Mouse (Mus musculus): ENCODE measurements at regions not wholly inside any gene's neighbourhood (a gene's known extent, or its start where the extent isn't known, plus 50 kb on each side); places are given as distances from the start of the nearest gene placed in this dataset.

GRCm38 (mm10) chr15:56107719-56108118 lies 1369.7 kb downstream of the Slc22a22 start:
- Histone ChIP-seq H3K36me3 (replicated peaks) (no peaks in the 10 kb centered on the region), H3K27me3 (replicated peaks; ENCODE audit: low read depth, poor library complexity, severe bottlenecking) (no peaks in the 10 kb centered on the region), H3K27ac (replicated peaks) (no peak overlapping the region), H3K9me3 (no peaks in the 10 kb centered on the region), H3K4me1 (no peaks in the 10 kb centered on the region), H3K4me3 (no peak overlapping the region)
- 76% methylated on average over 4 of the region's 4 CpGs for WGBS
- no peak for DNase-seq (ENCODE audit: low spot score)

GRCm38 (mm10) chr15:56100133-56100735 lies 1377.2 kb downstream of the Slc22a22 start:
- no peak overlapping the region for H3K4me3 ChIP-seq

GRCm38 (mm10) chr15:56077838-56078567 lies 1399.4 kb downstream of the Slc22a22 start:
- Histone ChIP-seq H3K36me3 (replicated peaks) (no peaks in the 10 kb centered on the region), H3K4me1 (peaks cover 18% of the 10 kb centered on the region), H3K9me3 (no peaks in the 10 kb centered on the region), H3K27ac (replicated peaks) (peak overlapping the region; percentile 80), H3K4me3 (no peak overlapping the region), H3K27me3 (replicated peaks; ENCODE audit: low read depth, poor library complexity, severe bottlenecking) (no peaks in the 10 kb centered on the region)
- peak; percentile 60 for DNase-seq (ENCODE audit: low spot score)
- WGBS = 60% methylated on average over 11 of the region's 11 CpGs

More at GRCm38 (mm10) chr15:56100133-56100735, 1377.2 kb downstream of the Slc22a22 start:
- WGBS = 91% methylated on average over 3 of the region's 3 CpGs
- Histone ChIP-seq H3K9me3 (no peaks in the 10 kb centered on the region), H3K27ac (replicated peaks) (no peak overlapping the region), H3K36me3 (replicated peaks) (no peaks in the 10 kb centered on the region), H3K27me3 (replicated peaks; ENCODE audit: low read depth, poor library complexity, severe bottlenecking) (no peaks in the 10 kb centered on the region), H3K4me1 (no peaks in the 10 kb centered on the region)
- no peak for DNase-seq (ENCODE audit: low spot score)

GRCm38 (mm10) chr15:56077081-56077480 lies 1400.3 kb downstream of the Slc22a22 start:
- WGBS = 43% methylated on average over 1 of the region's 1 CpGs
- peak overlapping the region; percentile 80 for H3K27ac ChIP-seq (replicated peaks)

DNA sequence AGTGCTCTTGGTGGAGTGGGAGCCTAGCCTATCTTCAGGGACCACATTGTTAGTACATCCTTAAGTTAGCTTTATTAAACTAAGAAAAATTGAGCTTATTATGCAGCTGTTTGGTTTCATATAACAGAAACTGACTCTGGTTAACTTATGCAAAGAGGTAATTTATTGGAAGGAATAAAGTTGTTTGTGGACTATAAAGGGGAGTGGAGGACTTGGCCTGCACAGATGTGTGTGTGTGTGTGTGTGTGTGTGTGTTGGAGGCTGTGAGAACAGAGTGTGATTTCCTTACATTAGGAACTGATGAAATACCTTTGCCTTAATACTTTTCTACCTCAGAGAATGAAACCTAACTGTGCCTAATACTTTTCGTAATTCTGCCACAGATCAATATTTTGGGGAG lies 1400.7 kb downstream of the Slc22a22 start:
- peaks cover 18% of the 10 kb centered on the region for H3K4me1 ChIP-seq
- H3K4me3 ChIP-seq = no peak overlapping the region
- 0 out of 2 replicates have a peak overlapping the region, but pooled peaks have one; percentile 80 for H3K27ac ChIP-seq (replicated peaks)
- DNase-seq (ENCODE audit: low spot score) = no peak
- 89% methylated on average over 1 of the region's 1 CpGs for WGBS
- no peaks in the 10 kb centered on the region; the same call in 1 of the 2 replicates for H3K9me3 ChIP-seq
- H3K36me3 ChIP-seq (replicated peaks) = no peaks in the 10 kb centered on the region
- no peaks in the 10 kb centered on the region for H3K27me3 ChIP-seq (replicated peaks; ENCODE audit: low read depth, poor library complexity, severe bottlenecking)

More at GRCm38 (mm10) chr15:56077081-56077480, 1400.3 kb downstream of the Slc22a22 start:
- no peak overlapping the region for H3K4me3 ChIP-seq
- H3K27me3 ChIP-seq (replicated peaks; ENCODE audit: low read depth, poor library complexity, severe bottlenecking) = no peaks in the 10 kb centered on the region
- peaks cover 18% of the 10 kb centered on the region for H3K4me1 ChIP-seq
- no peaks in the 10 kb centered on the region for H3K36me3 ChIP-seq (replicated peaks)
- no peaks in the 10 kb centered on the region; the same call in 1 of the 2 replicates for H3K9me3 ChIP-seq
- DNase-seq (ENCODE audit: low spot score) = peak; percentile 12

DNA sequence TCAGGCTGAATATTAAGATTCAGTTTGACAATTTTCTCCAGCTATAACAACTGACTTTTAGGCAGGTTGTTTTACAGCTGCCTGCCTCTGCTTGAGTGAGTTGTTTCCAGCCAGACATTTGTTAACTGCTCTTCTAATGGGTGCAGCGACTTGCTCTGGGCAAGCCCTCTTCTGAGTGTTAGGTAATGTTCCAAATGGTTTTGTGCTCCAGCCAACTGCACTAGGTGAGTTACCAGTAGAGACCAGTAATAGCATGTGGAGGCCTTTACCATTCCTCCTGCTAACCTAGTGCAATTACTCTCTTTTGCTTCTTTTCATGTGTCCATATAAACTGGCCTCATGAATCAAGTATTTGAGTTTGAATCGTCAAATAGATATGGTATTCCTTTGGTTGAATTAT lies 1407.9 kb downstream of the Slc22a22 start:
- H3K4me1 ChIP-seq = peaks cover 15% of the 10 kb centered on the region
- WGBS = 87% methylated on average over 2 of the region's 2 CpGs
- no peak overlapping the region for H3K27ac ChIP-seq (replicated peaks)
- no peak for DNase-seq (ENCODE audit: low spot score)
- H3K27me3 ChIP-seq (replicated peaks; ENCODE audit: low read depth, poor library complexity, severe bottlenecking) = no peaks in the 10 kb centered on the region
- H3K36me3 ChIP-seq (replicated peaks) = no peaks in the 10 kb centered on the region
- no peak overlapping the region for H3K4me3 ChIP-seq
- no peaks in the 10 kb centered on the region; the same call in 1 of the 2 replicates for H3K9me3 ChIP-seq

GRCm38 (mm10) chr15:56067214-56067613 lies 1410.2 kb downstream of the Slc22a22 start:
- H3K4me3 ChIP-seq = no peak overlapping the region
- H3K27ac ChIP-seq (replicated peaks) = no peak overlapping the region
- no peaks in the 10 kb centered on the region for H3K36me3 ChIP-seq (replicated peaks)
- peaks cover 15% of the 10 kb centered on the region for H3K4me1 ChIP-seq
- no peaks in the 10 kb centered on the region for H3K27me3 ChIP-seq (replicated peaks; ENCODE audit: low read depth, poor library complexity, severe bottlenecking)
- no peak for DNase-seq (ENCODE audit: low spot score)
- 73% methylated on average over 3 of the region's 3 CpGs for WGBS
- no peaks in the 10 kb centered on the region for H3K9me3 ChIP-seq

DNA sequence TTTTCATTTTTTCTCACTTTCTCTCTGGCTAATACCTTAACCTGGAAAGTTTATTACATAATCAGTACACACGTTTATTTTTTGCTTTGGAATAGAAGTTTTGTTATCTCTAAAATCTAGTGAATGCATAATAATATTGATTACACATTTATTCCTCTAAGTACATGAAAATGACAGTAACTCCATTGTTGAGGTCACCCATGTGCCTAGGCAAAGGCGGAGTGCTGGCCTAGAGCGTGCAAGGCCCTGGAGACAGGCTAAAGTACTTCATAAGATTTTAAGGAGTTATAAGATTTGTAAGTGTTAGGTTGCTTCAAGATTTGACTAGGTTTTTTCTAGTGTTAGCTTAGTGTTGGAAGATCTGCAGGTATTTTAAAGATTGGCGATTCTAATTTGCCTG lies 1410.9 kb downstream of the Slc22a22 start:
- Histone ChIP-seq H3K9me3 (no peaks in the 10 kb centered on the region), H3K4me1 (peaks cover 15% of the 10 kb centered on the region), H3K36me3 (replicated peaks) (no peaks in the 10 kb centered on the region), H3K4me3 (no peak overlapping the region), H3K27me3 (replicated peaks; ENCODE audit: low read depth, poor library complexity, severe bottlenecking) (no peaks in the 10 kb centered on the region), H3K27ac (replicated peaks) (no peak overlapping the region)
- WGBS = 70% methylated on average over 4 of the region's 4 CpGs
- DNase-seq (ENCODE audit: low spot score) = no peak

DNA sequence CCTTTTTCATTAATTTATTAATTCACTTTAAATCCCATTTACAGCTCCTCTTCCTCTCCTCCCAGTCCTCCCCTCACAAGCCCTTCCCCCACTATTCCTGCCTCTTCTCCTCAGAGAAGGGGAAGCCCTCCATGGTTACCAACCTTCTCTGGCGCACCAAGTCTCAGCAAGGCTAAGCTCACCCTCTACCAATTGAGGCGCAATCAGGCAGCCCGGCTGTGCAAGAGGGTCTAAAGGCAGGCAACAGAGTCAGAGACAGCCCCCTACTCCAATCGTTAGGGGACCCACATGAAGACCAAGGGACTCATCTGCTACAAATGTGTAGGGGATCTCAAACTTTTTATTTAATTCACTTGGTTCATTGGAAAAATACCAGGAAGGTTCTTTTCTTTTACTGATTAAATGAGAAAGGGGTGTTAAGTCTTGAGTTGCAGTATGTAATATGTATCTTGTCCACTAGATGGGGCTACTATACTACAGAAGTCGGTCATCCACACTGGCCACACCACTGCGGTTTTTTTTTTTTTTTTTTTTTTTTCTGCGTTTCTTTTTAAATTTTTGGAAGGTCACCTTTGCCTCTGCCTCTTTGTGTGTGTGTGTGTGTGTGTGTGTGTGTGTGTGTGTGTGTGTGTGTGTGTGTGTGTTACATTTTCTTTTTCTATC lies 1411.4 kb downstream of the Slc22a22 start:
- no peak for DNase-seq (ENCODE audit: low spot score)
- Histone ChIP-seq H3K9me3 (no peaks in the 10 kb centered on the region), H3K4me3 (no peak overlapping the region), H3K4me1 (peaks cover 15% of the 10 kb centered on the region), H3K27ac (replicated peaks) (no peak overlapping the region), H3K36me3 (replicated peaks) (no peaks in the 10 kb centered on the region), H3K27me3 (replicated peaks; ENCODE audit: low read depth, poor library complexity, severe bottlenecking) (no peaks in the 10 kb centered on the region)
- 37% methylated on average over 7 of the region's 7 CpGs for WGBS

GRCm38 (mm10) chr15:56062576-56062975 lies 1414.8 kb downstream of the Slc22a22 start:
- Histone ChIP-seq H3K9me3 (no peaks in the 10 kb centered on the region), H3K27ac (replicated peaks) (no peak overlapping the region), H3K4me1 (peaks cover 11% of the 10 kb centered on the region), H3K4me3 (no peak overlapping the region), H3K36me3 (replicated peaks) (no peaks in the 10 kb centered on the region), H3K27me3 (replicated peaks; ENCODE audit: low read depth, poor library complexity, severe bottlenecking) (no peaks in the 10 kb centered on the region)
- 65% methylated on average over 3 of the region's 3 CpGs for WGBS
- no peak for DNase-seq (ENCODE audit: low spot score)

GRCm38 (mm10) chr15:56061326-56061725 lies 1416.1 kb downstream of the Slc22a22 start:
- Histone ChIP-seq H3K9me3 (no peaks in the 10 kb centered on the region), H3K36me3 (replicated peaks) (no peaks in the 10 kb centered on the region), H3K4me3 (no peak overlapping the region), H3K27ac (replicated peaks) (no peak overlapping the region), H3K27me3 (replicated peaks; ENCODE audit: low read depth, poor library complexity, severe bottlenecking) (no peaks in the 10 kb centered on the region), H3K4me1 (no peaks in the 10 kb centered on the region)
- WGBS = 76% methylated on average over 4 of the region's 4 CpGs
- DNase-seq (ENCODE audit: low spot score) = no peak

GRCm38 (mm10) chr15:56050716-56051115 lies 1426.7 kb downstream of the Slc22a22 start:
- H3K36me3 ChIP-seq (replicated peaks) = no peaks in the 10 kb centered on the region
- no peak overlapping the region for H3K4me3 ChIP-seq
- no peaks in the 10 kb centered on the region for H3K9me3 ChIP-seq
- 0 out of 2 replicates have a peak, but pooled peaks cover 3% of the 10 kb centered on the region for H3K4me1 ChIP-seq
- DNase-seq (ENCODE audit: low spot score) = no peak
- no peaks in the 10 kb centered on the region for H3K27me3 ChIP-seq (replicated peaks; ENCODE audit: low read depth, poor library complexity, severe bottlenecking)
- no peak overlapping the region for H3K27ac ChIP-seq (replicated peaks)
- WGBS = 78% methylated on average over 7 of the region's 7 CpGs

Measured in embryonic facial prominence, embryonic 10.5 days (tissue).